Mouse (Mus musculus) hindlimb bud, embryonic 11.5 days (tissue): ENCODE measurements around the gene Fgf8.
A peak's percentile ranks its signal among the peaks of the same experiment; 100 is the strongest.

Experiments used
- DNase-seq: peaks from one replicate; pipeline ENCODE4 v3.0.0-alpha.2; 2012; ENCODE audit warnings: low read depth, low spot score; ENCODE audit errors: extremely low spot score

The Fgf8 gene

GRCm38 (mm10) chr19:45742218-45742983 is at the start of gene Fgf8:
Fgf8 (minus strand) TSS chr19:45742915.
- no peak for DNase-seq

GRCm38 (mm10) chr19:45792404-45792803 is 49.7 kb upstream of the Fgf8 start:
- no peak for DNase-seq

DNA sequence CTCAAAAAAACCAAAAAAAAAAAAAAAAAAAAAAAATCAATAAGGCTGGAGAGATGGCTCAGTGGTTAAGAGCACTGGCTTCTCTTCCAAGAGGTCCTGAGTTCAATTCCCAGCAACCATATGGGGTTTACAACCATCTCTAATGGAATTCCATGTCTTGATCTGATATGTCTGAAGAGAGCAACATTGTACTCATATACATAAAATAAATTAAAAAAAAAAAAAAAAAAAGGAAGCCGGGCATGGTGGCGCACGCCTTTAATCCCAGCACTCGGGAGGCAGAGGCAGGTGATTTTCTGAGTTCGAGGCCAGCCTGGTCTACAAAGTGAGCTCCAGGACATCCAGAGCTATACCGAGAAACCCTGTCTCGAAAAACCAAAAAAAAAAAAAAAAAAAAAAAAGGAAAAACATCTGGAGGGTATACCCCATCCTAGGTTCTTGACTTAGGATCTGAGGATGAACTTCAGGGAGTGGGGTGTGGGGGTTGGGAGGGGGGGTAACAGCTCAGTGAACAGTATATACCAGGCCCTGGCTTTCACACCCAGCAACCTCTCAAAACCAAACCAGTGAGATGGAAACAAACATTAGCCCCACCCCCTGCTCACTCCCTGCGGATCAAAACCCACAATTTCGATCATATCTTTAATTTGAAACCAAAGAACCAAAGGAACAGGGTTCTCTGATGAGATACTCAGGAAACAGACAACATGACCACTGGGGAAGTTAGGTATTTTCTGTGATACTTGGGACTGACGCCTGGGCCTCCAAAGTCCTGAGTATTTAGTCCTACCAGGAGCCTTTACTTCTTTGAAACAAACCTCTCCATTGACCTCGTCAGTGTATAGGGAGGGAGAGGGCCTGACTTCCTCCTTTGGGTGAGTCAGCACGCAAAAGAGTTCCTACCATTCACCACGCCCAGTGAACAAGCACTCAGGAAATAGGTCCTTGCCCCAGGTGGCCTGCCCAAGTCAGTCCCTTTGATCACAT is 47.5 kb upstream of the Fgf8 start:
- DNase-seq, result no peak

- no peak for DNase-seq
Observed at GRCm38 (mm10) chr19:45789365-45789764, 46.6 kb upstream of the Fgf8 start.

GRCm38 (mm10) chr19:45788337-45788736 is 45.6 kb upstream of the Fgf8 start:
- no peak for DNase-seq

DNA sequence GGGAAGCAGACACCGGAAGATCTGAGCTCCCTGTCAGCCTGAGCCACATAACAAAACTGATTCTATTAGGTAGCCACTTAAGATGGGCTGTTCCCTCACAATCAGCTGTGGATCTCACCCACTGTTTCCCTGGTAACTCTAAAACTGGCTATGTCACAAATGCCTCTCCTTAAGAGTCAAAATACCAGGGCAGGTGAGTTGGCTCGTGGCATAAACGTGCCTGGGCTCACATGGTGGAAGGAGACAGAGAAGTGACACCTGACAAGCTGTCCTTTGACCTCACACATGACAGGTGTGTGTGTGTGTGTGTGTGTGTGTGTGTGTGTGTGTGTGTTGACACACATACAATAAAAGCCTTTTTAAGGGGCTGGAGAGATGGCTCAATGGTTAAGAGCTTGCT is 44.7 kb upstream of the Fgf8 start:
- no peak for DNase-seq

DNA sequence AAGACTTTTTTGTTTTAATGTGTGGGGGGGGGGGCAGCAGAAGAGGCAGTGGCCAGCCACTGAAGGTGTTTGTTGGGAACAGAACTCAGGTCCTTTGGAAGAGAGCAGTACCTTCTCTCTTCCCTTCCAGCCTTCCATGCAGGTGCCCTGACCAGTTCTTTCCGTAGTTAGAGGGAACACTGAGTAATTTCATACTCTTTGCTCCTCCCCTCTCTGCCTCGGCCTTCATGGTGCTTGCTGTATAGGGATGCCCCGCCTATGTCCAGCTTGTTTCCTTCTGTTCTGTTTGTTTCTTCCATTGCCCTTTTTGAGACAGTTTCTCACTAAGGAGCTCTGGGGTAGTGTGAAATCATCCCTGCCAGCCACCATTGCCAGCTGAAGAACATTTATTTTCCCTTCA is 42.8 kb upstream of the Fgf8 start:
- DNase-seq, result no peak

- DNase-seq, result no peak
Observed at GRCm38 (mm10) chr19:45783933-45784576, 41.3 kb upstream of the Fgf8 start.

DNA sequence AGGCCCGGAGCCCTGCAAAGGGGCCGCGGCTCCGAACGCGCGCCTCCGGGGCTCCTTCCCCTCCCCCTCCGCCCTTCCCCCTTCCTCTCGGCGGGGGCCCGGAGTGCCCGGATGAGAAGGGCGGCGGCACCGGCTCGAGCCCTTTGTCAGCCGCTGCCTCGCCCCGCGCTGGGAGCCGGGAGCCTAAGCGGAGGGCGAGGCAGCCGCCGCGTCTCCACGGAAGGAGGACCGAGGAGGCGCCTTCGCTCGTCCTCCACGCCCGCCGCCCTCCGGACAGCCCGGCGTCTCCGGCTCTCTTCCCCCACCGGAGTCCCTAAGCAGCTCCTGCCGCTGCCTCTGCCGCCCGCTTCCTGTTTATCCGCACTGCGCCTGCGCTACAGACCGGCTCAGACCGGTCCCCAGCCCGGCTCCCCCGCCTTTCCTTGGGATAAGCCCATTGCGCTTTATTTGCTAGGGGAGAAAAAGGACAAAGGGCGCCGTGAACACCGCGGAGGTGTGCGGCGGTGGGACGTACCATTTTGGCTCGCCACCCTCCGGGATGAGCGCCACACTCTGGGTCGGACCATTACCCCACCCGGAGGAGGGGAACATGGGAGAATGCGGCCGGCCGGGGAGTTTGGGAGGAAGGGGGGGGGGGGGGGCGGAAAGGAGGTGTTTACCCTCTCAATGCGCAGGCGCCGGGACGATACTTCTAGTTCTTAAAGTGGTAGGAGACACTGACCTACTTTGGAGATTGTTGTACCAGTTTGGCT is 40.6 kb upstream of the Fgf8 start, which contains the start of gene Mgea5:
Gene Mgea5, minus strand, starts transcription at position 657 of the 752 bp plus-strand sequence.
- peak; percentile 89 for DNase-seq

GRCm38 (mm10) chr19:45782315-45783001 is 39.7 kb upstream of the Fgf8 start:
- peak; percentile 18 for DNase-seq

DNA sequence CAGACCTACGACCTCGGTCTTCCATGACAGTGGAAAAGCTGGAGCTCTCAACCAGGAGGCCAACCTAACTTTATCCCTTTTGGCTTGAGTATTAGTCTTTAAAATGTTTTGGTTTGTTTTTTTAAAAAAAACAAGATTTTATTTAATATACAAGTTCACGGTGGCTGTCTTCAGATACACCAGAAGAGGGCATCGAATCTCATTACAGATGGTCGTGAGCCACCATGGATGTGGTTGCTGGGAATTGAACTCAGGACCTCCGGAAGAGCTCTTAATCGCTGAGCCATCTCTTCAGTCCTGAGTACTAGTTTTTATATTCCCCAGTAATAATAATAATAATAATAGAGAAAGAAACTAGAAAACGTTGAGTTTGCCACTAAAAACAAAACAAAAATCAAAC is 39.0 kb upstream of the Fgf8 start:
- no peak for DNase-seq

- no peak for DNase-seq
Observed at GRCm38 (mm10) chr19:45780350-45780915, 37.7 kb upstream of the Fgf8 start.

GRCm38 (mm10) chr19:45775486-45775885 is 32.8 kb upstream of the Fgf8 start:
- no peak for DNase-seq

DNA sequence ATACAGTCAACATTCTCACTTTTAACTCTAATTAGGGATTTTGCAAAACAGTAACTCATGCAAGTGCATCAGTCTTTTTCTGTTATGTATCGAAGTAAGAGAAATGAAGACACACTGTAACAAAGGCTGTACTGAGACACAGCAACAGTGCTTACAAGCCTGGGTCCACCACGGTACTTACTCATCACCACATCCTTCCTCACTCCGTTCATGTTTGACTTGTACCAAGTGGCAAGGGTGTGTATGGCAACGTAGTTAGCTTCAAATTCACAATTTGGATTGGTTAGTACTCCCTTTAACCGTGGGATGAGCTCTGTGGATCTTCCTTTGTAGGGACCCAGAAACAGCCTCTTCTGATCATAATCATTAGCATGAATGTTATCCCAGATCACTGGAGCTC is 28.8 kb upstream of the Fgf8 start:
- DNase-seq, result no peak

DNA sequence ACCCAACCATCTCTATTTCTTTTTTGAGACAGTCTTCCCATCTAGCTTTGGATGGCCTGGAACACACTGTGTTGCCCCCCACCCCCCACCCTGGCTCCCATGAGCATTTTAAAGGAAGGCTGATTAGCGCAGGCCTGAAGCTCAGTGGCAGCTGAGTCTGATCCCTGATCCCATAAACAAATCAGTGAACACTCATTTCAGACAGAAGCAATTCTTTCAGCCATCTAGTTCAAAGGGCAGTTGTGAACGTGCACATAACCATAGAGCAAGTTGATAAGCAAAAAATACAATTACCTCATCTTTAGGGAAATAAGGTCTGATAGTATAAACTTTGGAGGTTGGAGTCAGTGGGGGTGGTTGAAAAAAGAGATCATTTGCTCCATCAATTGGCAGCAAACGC is 18.1 kb upstream of the Fgf8 start:
- DNase-seq, result no peak

DNA sequence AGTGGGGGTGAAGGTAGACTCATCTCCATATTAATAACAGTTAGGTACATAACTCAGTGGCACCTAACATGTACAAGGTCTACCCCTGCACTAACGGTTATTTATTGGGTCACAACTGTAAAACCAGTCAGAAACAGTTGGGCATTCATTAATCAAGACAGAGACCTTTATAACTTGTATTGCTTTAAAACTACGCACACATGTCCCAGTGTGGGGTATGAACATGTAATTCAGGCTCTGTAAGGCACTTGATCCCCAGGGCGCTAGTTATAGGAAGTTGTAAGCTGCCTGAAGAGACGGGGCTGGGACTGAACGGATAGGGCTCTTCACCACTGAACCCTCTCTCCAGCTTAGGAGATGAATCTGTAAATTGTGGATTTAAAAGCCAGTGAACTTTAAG is 16.0 kb upstream of the Fgf8 start:
- DNase-seq, result no peak

GRCm38 (mm10) chr19:45753551-45753950 is 10.8 kb upstream of the Fgf8 start:
- DNase-seq, result no peak

DNA sequence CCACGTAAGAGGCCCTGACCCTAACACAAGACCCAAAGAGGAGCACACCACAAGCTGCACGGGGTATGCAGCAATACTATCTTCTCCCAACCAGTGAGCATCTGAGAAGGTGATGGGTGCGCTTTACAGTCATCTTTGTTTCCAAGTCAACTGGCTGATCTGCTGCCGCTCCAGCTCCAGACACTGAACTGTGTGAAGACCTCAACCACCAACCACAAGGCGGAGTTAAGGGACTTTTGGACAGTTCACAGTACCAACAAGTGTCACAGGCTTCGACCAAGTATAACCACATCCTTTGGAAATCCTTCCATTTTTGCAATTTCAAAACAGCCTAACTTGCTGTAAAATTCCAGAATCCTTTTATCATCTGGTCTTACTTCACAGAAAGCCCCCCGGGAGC is 9.2 kb upstream of the Fgf8 start:
- no peak for DNase-seq

DNA sequence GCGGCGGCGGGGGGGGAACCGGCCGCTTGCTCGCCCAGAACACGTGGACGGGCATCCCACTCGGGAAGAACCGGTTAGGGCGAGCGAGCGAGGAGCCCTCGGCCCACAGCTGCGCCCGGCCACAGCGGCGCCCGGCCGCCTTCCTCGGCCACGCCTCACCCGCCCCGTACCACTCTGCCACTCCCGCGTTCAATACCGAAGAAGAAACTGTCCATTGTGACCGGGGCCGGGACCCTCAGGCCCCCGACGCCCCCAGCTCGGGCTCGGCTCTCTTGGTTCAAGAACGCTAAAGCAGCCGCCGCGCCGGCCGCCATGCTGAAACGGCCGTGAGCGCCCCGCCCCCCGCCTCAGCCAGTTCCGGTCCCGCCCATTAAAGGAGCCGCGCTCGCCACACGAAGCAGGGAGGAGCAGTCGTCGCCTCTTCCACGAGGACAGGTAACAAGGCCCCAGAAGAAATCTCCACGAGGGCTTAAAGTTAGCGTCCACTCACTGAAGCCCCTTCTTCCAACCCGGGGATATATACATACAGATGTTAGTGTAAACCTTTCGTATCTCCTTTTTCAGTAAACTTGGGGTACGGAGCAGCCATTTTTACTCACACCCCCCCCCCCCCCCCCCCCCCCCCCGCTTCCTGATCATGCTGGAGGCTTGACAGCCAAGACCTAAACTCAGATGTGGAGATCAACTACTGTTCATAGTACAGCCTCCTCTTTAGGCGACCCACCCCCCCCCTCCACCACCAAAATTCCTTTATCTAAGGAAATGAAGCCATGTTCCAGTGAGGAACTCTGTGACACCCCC is 6.7 kb upstream of the Fgf8 start, which contains the start of gene Npm3:
Gene Npm3, minus strand, starts transcription at position 349 of the 801 bp plus-strand sequence.
- peak; percentile 60 for DNase-seq
